Mouse (Mus musculus): ENCODE measurements around the gene Clcn5. TPM values are rescaled to one million over a fixed set of nuclear protein-coding genes. Genes with fewer than 3 reads are reported as not detected.

The Clcn5 gene
- polyA plus RNA-seq, 1 experiment from 2014 or later = 10.4 TPM

- no peaks in the 10 kb centered on the region for H3K27me3 ChIP-seq (replicated peaks)
- WGBS = 71% methylated on average over 2 of the region's 2 CpGs
- H3K9ac ChIP-seq = no peak overlapping the region
- H3K4me3 ChIP-seq (replicated peaks) = no peak overlapping the region
- no peak for ATAC-seq (ENCODE audit: insufficient read depth, low FRiP score, low read depth)
- no peak overlapping the region for H3K4me2 ChIP-seq
- H3K27ac ChIP-seq = no peak overlapping the region
- H3K36me3 ChIP-seq = no peaks in the 10 kb centered on the region
- no peaks in the 10 kb centered on the region for H3K9me3 ChIP-seq
- no peaks in the 10 kb centered on the region for H3K4me1 ChIP-seq
These were observed 32.0 kb downstream of the Clcn5 start for GRCm38 (mm10) chrX:7287051-7287734.

- H3K4me2 ChIP-seq = no peak overlapping the region
- H3K27me3 ChIP-seq (replicated peaks) = no peaks in the 10 kb centered on the region
- ATAC-seq (ENCODE audit: insufficient read depth, low FRiP score, low read depth) = no peak
- H3K4me1 ChIP-seq = no peaks in the 10 kb centered on the region
- H3K9me3 ChIP-seq = no peaks in the 10 kb centered on the region
- no peak overlapping the region for H3K4me3 ChIP-seq (replicated peaks)
- no peak overlapping the region for H3K9ac ChIP-seq
- no peak overlapping the region for H3K27ac ChIP-seq
- no peaks in the 10 kb centered on the region for H3K36me3 ChIP-seq
- 77% methylated on average over 1 of the region's 1 CpGs for WGBS
These were observed 36.5 kb downstream of the Clcn5 start for GRCm38 (mm10) chrX:7282636-7283035.

- Histone ChIP-seq H3K9ac (no peak overlapping the region), H3K4me3 (replicated peaks) (no peak overlapping the region), H3K4me2 (no peak overlapping the region), H3K27me3 (replicated peaks) (no peaks in the 10 kb centered on the region), H3K36me3 (no peaks in the 10 kb centered on the region), H3K27ac (no peak overlapping the region), H3K4me1 (no peaks in the 10 kb centered on the region), H3K9me3 (no peaks in the 10 kb centered on the region)
- 81% methylated on average over 5 of the region's 5 CpGs for WGBS
- no peak for ATAC-seq (ENCODE audit: insufficient read depth, low FRiP score, low read depth)
These were observed 39.4 kb downstream of the Clcn5 start for GRCm38 (mm10) chrX:7279722-7280121.

GRCm38 (mm10) chrX:7276564-7276963, 42.6 kb downstream of the Clcn5 start:
- no peaks in the 10 kb centered on the region for H3K9me3 ChIP-seq

GRCm38 (mm10) chrX:7261149-7261548, 58.0 kb downstream of the Clcn5 start:
- no peak overlapping the region for H3K4me3 ChIP-seq (replicated peaks)
- no peak overlapping the region for H3K27ac ChIP-seq
- no peaks in the 10 kb centered on the region for H3K4me1 ChIP-seq
- ATAC-seq (ENCODE audit: insufficient read depth, low FRiP score, low read depth) = no peak
- H3K9me3 ChIP-seq = no peaks in the 10 kb centered on the region
- no peak overlapping the region for H3K4me2 ChIP-seq
- H3K9ac ChIP-seq = no peak overlapping the region
- H3K36me3 ChIP-seq = no peaks in the 10 kb centered on the region
- WGBS = 93% methylated on average over 5 of the region's 5 CpGs
- H3K27me3 ChIP-seq (replicated peaks) = no peaks in the 10 kb centered on the region

More at GRCm38 (mm10) chrX:7276564-7276963, 42.6 kb downstream of the Clcn5 start:
- Histone ChIP-seq H3K4me3 (replicated peaks) (no peak overlapping the region), H3K36me3 (no peaks in the 10 kb centered on the region), H3K9ac (no peak overlapping the region), H3K4me1 (no peaks in the 10 kb centered on the region), H3K27me3 (replicated peaks) (no peaks in the 10 kb centered on the region), H3K4me2 (no peak overlapping the region), H3K27ac (no peak overlapping the region)
- no peak for ATAC-seq (ENCODE audit: insufficient read depth, low FRiP score, low read depth)
- 74% methylated on average over 6 of the region's 6 CpGs for WGBS

- 63% methylated on average over 5 of the region's 5 CpGs for WGBS
- no peak overlapping the region for H3K4me3 ChIP-seq (replicated peaks)
These were observed 58.6 kb downstream of the Clcn5 start for GRCm38 (mm10) chrX:7260400-7261113.

GRCm38 (mm10) chrX:7259718-7260117, 59.4 kb downstream of the Clcn5 start:
- 59% methylated on average over 3 of the region's 3 CpGs for WGBS
- H3K36me3 ChIP-seq = no peaks in the 10 kb centered on the region
- H3K4me2 ChIP-seq = no peak overlapping the region
- no peak for ATAC-seq (ENCODE audit: insufficient read depth, low FRiP score, low read depth)
- no peaks in the 10 kb centered on the region for H3K27me3 ChIP-seq (replicated peaks)
- no peaks in the 10 kb centered on the region for H3K9me3 ChIP-seq
- no peak overlapping the region for H3K4me3 ChIP-seq (replicated peaks)
- no peak overlapping the region for H3K27ac ChIP-seq
- no peaks in the 10 kb centered on the region for H3K4me1 ChIP-seq
- H3K9ac ChIP-seq = no peak overlapping the region

More at GRCm38 (mm10) chrX:7260400-7261113, 58.6 kb downstream of the Clcn5 start:
- Histone ChIP-seq H3K4me1 (no peaks in the 10 kb centered on the region), H3K36me3 (no peaks in the 10 kb centered on the region), H3K27me3 (replicated peaks) (no peaks in the 10 kb centered on the region), H3K4me2 (no peak overlapping the region), H3K9ac (no peak overlapping the region), H3K9me3 (no peaks in the 10 kb centered on the region), H3K27ac (no peak overlapping the region)
- ATAC-seq (ENCODE audit: insufficient read depth, low FRiP score, low read depth) = no peak

- H3K36me3 ChIP-seq = no peaks in the 10 kb centered on the region
- WGBS = 64% methylated on average over 3 of the region's 3 CpGs
- no peak overlapping the region for H3K9ac ChIP-seq
- no peaks in the 10 kb centered on the region for H3K27me3 ChIP-seq (replicated peaks)
- H3K4me3 ChIP-seq (replicated peaks) = no peak overlapping the region
- H3K4me1 ChIP-seq = no peaks in the 10 kb centered on the region
- H3K9me3 ChIP-seq = no peaks in the 10 kb centered on the region
- H3K4me2 ChIP-seq = no peak overlapping the region
- H3K27ac ChIP-seq = no peak overlapping the region
- ATAC-seq (ENCODE audit: insufficient read depth, low FRiP score, low read depth) = no peak
These were observed 63.1 kb downstream of the Clcn5 start for GRCm38 (mm10) chrX:7256022-7256421.

- Histone ChIP-seq H3K27ac (no peak overlapping the region), H3K4me3 (replicated peaks) (no peak overlapping the region), H3K9ac (no peak overlapping the region), H3K9me3 (no peaks in the 10 kb centered on the region), H3K4me1 (no peaks in the 10 kb centered on the region), H3K36me3 (no peaks in the 10 kb centered on the region), H3K4me2 (no peak overlapping the region), H3K27me3 (replicated peaks) (no peaks in the 10 kb centered on the region)
- 63% methylated on average over 5 of the region's 5 CpGs for WGBS
- no peak for ATAC-seq (ENCODE audit: insufficient read depth, low FRiP score, low read depth)
These were observed 115.1 kb downstream of the Clcn5 start for GRCm38 (mm10) chrX:7204099-7204498.

GRCm38 (mm10) chrX:7203535-7203934, 115.6 kb downstream of the Clcn5 start:
- Histone ChIP-seq H3K4me3 (replicated peaks) (no peak overlapping the region), H3K36me3 (no peaks in the 10 kb centered on the region), H3K4me1 (no peaks in the 10 kb centered on the region), H3K27ac (no peak overlapping the region), H3K27me3 (replicated peaks) (no peaks in the 10 kb centered on the region), H3K9ac (no peak overlapping the region), H3K9me3 (no peaks in the 10 kb centered on the region), H3K4me2 (no peak overlapping the region)
- 88% methylated on average over 3 of the region's 3 CpGs for WGBS
- ATAC-seq (ENCODE audit: insufficient read depth, low FRiP score, low read depth) = no peak

GRCm38 (mm10) chrX:7197833-7198232, 121.3 kb downstream of the Clcn5 start:
- H3K27me3 ChIP-seq (replicated peaks) = no peaks in the 10 kb centered on the region
- H3K4me3 ChIP-seq (replicated peaks) = no peak overlapping the region
- no peak overlapping the region for H3K4me2 ChIP-seq
- 38% methylated on average over 1 of the region's 1 CpGs for WGBS
- no peaks in the 10 kb centered on the region for H3K36me3 ChIP-seq
- H3K9ac ChIP-seq = no peak overlapping the region
- no peaks in the 10 kb centered on the region for H3K9me3 ChIP-seq
- no peak overlapping the region for H3K27ac ChIP-seq
- no peak for ATAC-seq (ENCODE audit: insufficient read depth, low FRiP score, low read depth)
- H3K4me1 ChIP-seq = no peaks in the 10 kb centered on the region

- Histone ChIP-seq H3K4me2 (no peak overlapping the region), H3K27me3 (replicated peaks) (no peaks in the 10 kb centered on the region), H3K36me3 (no peaks in the 10 kb centered on the region), H3K9me3 (no peaks in the 10 kb centered on the region), H3K4me3 (replicated peaks) (no peak overlapping the region), H3K4me1 (no peaks in the 10 kb centered on the region), H3K27ac (no peak overlapping the region), H3K9ac (no peak overlapping the region)
- WGBS = 81% methylated on average over 4 of the region's 4 CpGs
- no peak for ATAC-seq (ENCODE audit: insufficient read depth, low FRiP score, low read depth)
These were observed 128.3 kb downstream of the Clcn5 start for GRCm38 (mm10) chrX:7190816-7191215.
